Mouse (Mus musculus) left cerebral cortex, adult 6 months (tissue): ENCODE measurements around the gene Nktr. TPM values are rescaled to one million over a fixed set of nuclear protein-coding genes. Genes with fewer than 3 reads are reported as not detected.

Experiments
- long read RNA-seq, 2 experiments: library from polyadenylated mRNA; unstranded; transcript quantifications; one replicate each; pipeline ENCODE4 v2.0.0; 2019 to 2020
- polyA plus RNA-seq: library from polyadenylated mRNA; unstranded; fragments of <200 nt; fragmentation: Nextera tagmentation; gene quantifications from 2 replicates; pipeline ENCODE4 v1.2.3, GENCODE M21; 2021

The Nktr gene
- polyA plus RNA-seq, result 15.9 and 20.9 TPM in 2 replicates
- long read RNA-seq, experiment 1, full-length matches to known transcripts, result 4 of 41 reads
- long read RNA-seq, experiment 1, partial matches to known transcripts, result 17 of 41 reads
- long read RNA-seq, experiment 1, other reads (novel, unspliced or antisense), result 20 of 41 reads
- long read RNA-seq, experiment 2, full-length matches to known transcripts, result 2 of 29 reads
- long read RNA-seq, experiment 2, partial matches to known transcripts, result 11 of 29 reads
- long read RNA-seq, experiment 2, other reads (novel, unspliced or antisense), result 16 of 29 reads

DNA sequence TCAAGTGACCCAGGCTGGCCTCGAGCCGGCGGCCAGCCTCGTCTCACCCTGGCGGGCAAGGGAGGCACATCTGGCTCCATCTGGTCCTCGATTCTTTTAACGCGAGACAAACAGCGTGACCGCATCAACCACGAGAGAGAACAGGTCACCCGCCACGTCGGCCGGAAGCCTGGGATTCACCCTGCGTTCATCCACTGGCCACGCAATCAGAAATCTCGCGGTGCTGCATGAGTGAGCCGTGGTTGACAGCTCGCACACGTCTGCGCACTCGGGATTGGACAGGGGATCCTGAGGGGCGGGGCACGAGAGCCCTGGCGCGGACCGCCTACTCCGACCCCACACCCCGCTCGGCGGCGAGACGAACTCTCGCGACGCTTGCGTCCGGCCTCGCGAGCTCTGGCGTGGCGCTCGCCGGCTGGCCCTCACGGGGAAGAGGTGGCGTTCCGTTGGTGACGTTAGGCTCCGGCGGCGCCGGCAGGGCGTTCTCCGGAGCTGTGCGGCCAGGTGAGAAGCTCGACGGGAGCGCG, at the start of gene Nktr:
Gene Nktr (plus strand): TSS at position 378 of the 527 bp plus-strand sequence.

DNA sequence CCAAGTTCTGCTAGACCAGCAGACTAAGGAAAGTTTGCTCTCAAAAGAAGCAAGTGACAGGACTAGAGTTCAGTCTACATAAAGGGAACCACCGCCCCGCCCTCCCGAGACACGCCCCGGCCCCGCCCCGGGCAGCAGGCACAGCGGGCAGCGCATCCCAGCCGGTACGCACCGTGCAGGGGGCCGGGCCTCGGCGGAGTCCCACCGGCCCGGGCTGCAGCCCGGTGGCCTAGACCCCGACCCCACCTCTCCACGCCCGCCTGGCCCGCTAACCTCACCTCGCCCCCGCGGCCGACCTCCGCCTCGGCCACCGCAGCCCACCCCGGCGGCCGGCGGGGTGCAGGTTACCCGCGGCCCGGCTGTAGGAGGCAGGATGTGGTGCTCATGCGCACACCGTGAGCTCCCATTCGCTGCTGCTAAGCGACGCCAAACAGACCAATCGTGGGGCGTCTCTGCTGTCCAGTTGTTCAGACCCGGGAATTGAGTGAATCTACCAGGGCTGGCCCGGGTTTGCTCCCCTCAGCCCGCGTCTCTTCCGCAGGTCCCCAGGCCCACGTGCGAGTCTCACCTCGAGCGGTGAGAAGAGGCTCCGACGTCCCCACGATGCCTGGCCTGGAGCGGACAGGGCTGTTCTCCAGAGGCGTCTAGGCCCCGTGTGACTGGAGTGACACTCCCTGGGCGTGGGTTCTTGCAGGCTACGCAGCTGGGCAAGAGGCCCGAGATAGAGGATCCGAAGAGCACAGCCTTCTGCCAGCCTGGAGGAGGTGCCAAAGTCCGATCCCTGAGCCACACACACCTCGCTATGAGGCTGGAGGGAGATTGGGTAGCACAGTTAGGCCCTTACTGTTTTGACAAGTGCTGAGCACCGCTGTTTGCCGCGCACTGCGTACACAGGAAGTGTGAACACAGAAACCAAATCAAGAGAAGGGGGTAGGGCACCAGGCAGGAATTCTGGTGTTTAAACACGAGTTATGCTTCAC, 14.0 kb upstream of the Nktr start, which contains the start of gene Sec22c:
Gene Sec22c (minus strand): TSS at position 845 of the 980 bp plus-strand sequence.

DNA sequence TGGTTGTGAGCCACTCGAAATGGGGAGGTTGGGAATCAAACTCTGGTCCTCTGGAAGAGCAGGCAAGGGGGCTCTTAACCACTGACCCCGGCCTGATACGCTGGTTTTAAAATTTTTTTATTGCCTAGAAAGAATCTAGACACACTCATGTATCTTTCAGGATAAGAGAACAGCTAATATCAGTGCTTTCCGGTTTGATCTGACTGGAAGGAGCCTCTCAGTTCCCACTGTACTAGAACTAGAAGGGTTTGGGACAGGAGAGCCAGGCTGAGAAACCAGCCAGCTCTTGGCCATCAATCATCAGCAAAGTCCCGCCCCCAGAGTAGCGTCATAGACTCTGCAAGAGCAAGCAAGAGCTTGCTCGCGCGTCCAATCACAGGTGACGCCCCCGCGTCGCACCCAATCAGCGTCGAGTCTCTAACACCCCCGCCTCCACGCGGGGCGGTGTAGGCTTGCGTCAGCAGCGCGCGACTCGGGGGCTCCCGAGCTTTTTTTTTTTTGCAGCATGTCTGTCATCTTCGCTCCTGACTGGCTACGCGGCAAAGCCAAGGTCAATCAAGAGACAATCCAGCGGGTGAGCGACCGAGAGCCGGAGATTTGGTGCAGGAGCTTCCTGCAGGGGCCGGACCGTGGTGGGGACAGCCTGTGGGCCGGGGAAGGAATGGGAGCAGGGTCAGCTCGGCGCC, 8.9 kb upstream of the Nktr start, which contains the start of gene Ss18l2:
Gene Ss18l2 (plus strand): TSS at position 432 of the 686 bp plus-strand sequence.

DNA sequence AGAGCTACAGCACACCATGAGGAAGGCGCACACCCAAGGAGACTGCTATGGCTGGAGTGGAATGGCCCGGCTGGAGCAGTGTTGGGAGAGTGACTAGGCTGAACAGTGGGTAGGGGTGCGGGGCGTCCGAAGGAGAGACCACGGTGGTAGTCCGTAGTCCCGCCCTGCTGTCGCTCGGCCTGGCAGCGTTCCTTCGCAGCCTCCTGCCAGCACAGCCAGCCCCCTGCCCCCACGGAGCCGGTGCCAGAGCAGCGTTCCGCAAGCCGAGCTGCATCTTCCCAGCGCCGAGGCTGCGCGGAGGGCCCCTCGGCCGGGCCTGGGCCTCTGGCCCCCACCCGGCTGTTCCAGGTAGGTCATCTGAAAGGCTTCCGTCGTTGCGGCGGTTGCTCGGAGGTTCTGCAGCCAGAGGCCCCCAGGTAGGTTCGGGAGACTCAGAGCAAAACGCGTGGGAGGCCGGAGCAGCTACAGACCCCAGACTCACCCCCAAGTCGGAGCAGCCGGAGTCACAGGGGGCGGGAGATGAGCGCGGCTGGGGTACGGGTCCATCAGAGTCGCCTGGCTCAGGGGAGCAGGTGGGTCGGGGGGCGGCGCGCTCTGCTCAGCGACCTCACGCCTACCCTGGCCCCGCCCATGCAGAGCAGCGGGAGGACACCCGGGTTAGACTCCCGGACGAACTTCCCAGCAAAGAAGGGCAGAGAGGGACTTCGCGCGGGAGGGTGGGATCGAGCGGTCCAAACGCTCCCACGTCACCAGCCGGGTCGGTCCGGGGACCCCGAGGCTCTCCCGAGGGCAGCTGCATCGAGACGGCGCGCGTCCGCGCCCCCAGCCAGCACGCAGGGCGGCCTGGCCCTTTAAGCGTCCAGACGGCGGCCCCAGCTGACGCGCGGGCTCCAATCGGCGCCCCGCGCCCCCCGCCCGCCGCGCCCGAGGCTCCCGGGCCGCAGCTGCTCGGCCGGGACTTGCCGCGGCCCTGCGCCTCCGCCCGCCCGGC, 40.4 kb downstream of the Nktr start, which contains the start of gene Zfp651:
Gene Zfp651 (plus strand): TSS at position 240 of the 991 bp plus-strand sequence.

DNA sequence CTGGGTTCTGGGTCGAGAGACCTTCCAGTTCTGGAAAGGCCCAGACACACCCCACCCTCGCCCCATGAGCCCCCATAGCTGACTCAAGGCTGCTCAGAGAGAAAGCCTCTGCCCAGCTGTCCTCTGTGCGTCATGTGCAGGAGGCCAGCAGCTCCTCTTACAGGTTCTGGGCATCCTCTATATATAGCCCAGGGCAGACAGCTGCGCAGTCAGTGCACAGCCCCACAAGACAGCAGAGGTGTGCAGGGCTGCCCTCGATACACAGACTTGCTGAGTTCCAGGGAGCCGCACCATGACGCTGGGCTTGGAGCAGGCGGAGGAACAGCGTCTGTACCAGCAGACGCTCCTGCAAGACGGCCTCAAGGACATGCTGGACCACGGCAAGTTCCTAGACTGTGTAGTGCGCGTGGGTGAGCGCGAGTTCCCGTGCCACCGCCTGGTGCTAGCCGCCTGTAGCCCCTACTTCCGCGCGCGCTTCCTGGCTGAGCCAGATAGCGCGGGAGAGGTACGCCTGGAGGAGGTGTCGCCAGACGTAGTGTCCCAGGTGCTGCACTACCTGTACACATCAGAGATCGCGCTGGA, 58.6 kb downstream of the Nktr start, which contains the start of gene Klhl40:
Gene Klhl40 (plus strand): TSS at position 124 of the 582 bp plus-strand sequence.

DNA sequence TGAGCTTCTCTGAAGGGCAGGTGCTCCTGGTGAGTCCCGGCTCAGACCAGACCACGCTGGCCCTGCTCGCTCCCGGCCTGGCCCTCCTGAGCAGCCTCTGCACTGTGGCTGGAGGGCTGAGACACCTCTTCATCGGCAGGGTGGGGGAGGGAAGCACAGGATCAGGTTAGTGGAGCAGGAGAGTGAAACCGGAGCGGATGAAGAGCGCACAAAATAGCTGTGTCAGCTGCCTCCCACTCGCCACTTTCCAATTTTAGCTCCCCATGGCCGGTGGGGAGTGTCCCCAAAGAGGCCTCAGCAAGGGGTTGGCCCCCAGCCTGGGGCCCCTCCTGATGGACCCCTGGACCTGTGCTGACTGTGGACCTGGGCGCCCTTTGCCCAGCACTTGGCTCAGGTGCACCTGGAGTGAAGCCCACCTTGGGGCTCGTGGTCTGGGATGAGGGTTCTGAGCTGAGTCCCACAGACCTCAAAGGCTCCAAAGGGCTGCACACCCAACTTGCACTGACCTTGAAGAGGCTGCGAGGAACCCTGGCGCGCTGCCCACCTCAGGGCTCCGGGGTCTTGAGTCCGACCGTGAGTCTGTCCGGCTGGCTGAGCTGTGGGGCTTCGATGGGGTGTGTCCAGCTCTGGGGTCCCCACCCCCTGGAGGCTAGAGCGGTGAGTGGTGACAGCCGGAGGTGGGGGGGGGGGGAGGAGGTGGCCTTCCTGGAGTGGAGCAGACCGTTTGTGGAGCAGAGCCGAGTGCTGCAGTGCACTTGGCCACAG, 73.0 kb downstream of the Nktr start, which contains the start of gene Hhatl:
Gene Hhatl (minus strand): TSS at position 751 of the 765 bp plus-strand sequence.

Other genes with a start within 250 kb of the Nktr start
- 2,234 and 2,917 TPM in 2 replicates for gene Cck, start 223.5 kb upstream of the Nktr start, polyA plus RNA-seq
- 1.3 and 3.2 TPM in 2 replicates for gene Lyzl4, start 77.1 kb upstream of the Nktr start, polyA plus RNA-seq
- 2.2 and 3.0 TPM in 2 replicates for gene Vipr1, start 76.5 kb upstream of the Nktr start, polyA plus RNA-seq
- gene Sec22c, start 13.7 kb upstream of the Nktr start, polyA plus RNA-seq, result 4.9 and 9.2 TPM in 2 replicates
- gene Ss18l2, start 8.8 kb upstream of the Nktr start, polyA plus RNA-seq, result 339 and 487 TPM in 2 replicates
- gene Zfp651, start 40.2 kb downstream of the Nktr start, polyA plus RNA-seq, result 7.3 and 8.1 TPM in 2 replicates
- gene Klhl40, start 58.4 kb downstream of the Nktr start, polyA plus RNA-seq, result 7.3 and 9.7 TPM in 2 replicates
- 17.1 and 18.6 TPM in 2 replicates for gene Hhatl, start 73.3 kb downstream of the Nktr start, polyA plus RNA-seq
- gene Ccdc13, start 120.3 kb downstream of the Nktr start, polyA plus RNA-seq, result 10.9 and 11.3 TPM in 2 replicates
- gene Higd1a, start 139.2 kb downstream of the Nktr start, polyA plus RNA-seq, result 255 and 284 TPM in 2 replicates
- 1.2 and 1.5 TPM in 2 replicates for gene Ackr2, start 179.2 kb downstream of the Nktr start, polyA plus RNA-seq
- gene Cyp8b1, start 197.1 kb downstream of the Nktr start, polyA plus RNA-seq, result 0.09 TPM in 1 of 2 replicates, not detected in the other
- gene Fam198a, start 231.8 kb downstream of the Nktr start, polyA plus RNA-seq, result 2.7 and 3.5 TPM in 2 replicates